Mouse (Mus musculus) lung, postnatal 36 days (tissue): ENCODE data around the gene Ep400.

Experiments used
- DNase-seq: peaks from one replicate; pipeline ENCODE4 v3.0.0; 2022; ENCODE audit warnings: mixed read lengths

Ep400 gene

GRCm38 (mm10) chr5:110770448-110771158 lies at the start of gene Ep400:
Gene Ep400 (minus strand): TSS chr5:110770717.
- DNase-seq: peak; percentile 99

GRCm38 (mm10) chr5:110809667-110810325 lies 39.3 kb upstream of the Ep400 start, which contains the start of gene Ulk1:
Gene Ulk1 (minus strand): TSS chr5:110810097.
- peak; percentile 100 for DNase-seq

DNA sequence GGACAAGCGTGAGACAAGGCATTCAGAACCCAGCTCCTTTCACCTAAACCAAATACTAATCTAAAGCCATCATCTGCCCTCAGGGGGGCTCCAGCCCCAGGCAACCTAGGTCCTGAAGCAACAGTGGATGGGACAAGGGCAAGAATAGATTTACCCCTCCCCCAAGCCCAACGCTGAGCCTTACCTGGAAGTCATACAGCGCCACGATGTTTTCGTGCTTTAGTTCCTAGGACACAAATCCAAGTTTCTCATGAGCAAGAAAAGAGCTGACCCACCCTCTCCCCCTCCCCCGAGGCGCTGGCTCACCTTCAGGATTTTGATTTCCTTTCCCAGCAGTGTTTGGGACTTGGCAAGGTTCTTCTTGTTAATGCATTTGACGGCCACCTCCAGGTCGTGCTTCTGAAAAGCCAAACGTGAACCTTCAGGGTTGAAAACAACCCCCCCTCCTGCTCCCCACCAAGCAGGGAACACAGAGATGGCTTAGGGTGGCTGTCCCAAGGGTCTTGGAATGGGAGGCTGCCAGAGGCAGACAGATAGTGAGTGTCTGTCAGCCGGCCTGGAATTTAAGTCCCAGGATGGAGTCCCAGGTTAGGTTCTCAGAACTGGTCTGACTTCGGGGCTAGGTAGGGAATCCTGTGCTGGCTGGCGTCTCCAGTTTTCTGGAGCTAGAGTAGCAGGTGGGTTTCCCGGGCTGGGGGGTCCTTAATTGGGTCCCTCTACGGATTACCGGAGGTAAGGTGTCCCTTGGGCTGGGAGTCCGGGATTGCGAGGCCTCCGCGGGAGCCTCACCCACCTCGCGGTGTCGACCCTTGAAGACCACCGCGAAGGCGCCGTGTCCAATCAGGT lies 38.5 kb upstream of the Ep400 start:
- DNase-seq: peak; percentile 41

- DNase-seq: peak; percentile 96
These were observed 37.6 kb upstream of the Ep400 start for GRCm38 (mm10) chr5:110808061-110808631.

- DNase-seq: no peak
These were observed 36.9 kb upstream of the Ep400 start for GRCm38 (mm10) chr5:110807453-110807852.

DNA sequence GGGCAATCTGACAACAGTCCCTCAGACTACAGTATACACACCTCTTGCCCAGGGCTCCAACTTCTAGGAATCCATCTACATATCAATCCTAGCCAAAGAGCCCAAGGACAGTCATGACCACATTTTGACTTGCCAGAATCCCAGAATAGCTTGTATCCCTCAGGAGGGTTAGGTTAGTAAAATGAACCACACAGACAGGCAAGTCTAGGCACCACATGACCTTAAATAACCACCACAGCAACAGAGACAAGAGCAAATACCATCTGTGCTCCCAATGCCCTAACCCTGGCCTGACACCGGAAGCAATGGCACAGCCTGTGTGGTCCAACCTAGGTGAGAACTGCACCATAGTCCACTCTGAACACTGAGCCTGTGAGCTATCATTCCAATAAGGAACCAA lies 36.2 kb upstream of the Ep400 start:
- DNase-seq: no peak

DNA sequence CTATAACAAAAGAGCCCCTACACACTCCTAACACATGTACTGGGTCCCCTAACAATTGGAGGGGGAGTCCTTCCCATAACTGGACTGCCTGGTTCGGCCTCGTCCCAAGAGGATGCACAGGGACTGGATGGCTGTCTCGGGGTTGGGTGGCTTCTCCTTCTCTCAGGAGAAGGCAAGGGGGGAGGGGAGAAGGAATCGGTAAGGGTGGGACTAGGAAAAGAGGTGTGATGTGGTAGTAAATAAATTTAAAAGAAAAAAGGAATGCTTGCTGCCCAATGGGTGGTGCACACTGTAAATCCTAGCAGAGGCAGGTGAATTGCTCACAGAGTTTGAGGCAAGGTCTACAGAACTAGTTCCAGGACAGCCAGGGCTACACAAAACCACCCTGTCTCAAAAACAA lies 35.6 kb upstream of the Ep400 start:
- no peak for DNase-seq

DNA sequence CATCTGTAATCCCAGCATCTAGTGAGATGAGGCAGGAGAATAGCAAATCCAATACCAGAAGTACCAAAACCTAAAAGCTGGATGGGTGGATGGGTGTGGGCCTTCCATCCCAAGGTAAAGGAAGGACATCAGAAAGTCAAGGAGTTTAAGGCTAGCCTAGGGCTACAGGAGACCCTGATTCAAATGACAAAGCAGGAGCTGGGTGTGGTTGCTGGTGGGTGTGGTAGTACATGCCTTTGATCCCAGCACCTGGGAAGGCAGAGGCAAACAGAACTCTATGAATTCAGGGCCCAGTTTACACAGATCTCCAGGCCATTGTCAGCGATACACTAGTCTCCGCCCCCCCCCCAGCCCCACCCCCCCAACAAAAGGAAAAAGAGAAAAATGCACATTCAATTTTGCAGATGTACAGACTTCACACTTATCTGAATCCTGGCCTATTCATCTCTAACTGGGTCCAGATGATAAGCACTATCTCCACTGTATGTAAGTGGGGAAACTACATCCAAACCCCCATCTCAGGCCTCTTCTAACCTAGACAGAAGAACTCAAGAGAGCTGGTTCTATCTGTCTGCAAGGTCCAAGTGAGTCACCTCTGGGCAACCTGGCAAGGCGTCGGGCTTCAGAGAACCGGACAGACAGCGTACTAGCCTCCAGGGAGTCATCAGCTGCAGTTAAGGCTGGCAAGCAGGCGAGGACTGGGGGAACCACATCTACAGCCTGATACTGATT lies 33.7 kb upstream of the Ep400 start:
- DNase-seq: no peak

DNA sequence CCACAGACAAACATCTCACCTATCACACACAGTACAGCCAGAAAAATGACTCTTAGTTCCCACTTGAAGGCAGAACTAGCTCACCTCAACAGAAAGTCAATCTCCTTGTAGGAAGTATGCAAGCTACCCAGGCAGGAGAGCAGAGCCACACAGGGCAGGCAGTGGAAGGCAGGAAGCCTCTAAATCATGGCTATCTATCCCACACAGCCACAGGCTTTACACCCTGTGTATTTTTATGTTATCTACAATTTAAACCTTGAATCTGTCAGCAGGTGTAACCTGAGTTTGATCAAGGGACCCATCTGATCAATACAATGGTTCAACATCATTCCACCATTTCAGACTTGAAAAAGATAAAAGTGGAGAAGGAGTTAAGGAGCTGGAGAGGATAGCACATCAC lies 32.3 kb upstream of the Ep400 start:
- DNase-seq: no peak

GRCm38 (mm10) chr5:110802186-110802585 lies 31.7 kb upstream of the Ep400 start:
- no peak for DNase-seq

DNA sequence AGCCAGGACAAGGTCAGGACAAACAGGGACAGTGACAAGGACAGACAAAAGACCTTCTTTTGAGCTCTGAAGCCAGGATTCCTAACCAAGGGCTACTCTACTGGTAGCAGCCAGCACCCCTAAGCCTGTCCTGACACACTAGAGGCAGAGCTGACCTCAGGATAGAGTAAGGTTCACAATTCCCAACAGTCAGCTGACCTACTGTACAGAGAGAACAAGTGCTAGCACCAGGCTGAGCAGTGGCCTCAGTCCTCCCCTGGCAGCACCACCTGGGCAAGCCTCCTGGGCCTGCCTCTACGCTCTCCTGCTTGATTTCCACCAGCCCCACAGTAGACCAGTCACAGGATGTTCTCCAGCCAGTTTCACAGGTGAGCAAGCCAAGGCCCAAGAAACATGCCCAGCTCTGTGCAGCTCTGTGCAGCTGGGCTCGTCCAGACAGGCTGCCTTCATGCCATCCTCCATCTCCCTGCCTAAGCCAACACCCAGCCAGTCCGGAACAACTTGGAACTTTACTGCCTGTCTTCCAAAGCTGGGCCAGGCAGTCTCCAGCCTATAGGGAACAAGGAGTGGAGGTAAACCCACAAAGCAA lies 30.6 kb upstream of the Ep400 start:
- DNase-seq: no peak

GRCm38 (mm10) chr5:110797696-110798095 lies 27.2 kb upstream of the Ep400 start:
- DNase-seq: peak; percentile 78

GRCm38 (mm10) chr5:110794363-110794762 lies 23.8 kb upstream of the Ep400 start:
- no peak for DNase-seq

- DNase-seq: peak; percentile 40
These were observed 18.2 kb upstream of the Ep400 start for GRCm38 (mm10) chr5:110788684-110789083.

GRCm38 (mm10) chr5:110786081-110786835 lies 15.7 kb upstream of the Ep400 start:
- DNase-seq: no peak

DNA sequence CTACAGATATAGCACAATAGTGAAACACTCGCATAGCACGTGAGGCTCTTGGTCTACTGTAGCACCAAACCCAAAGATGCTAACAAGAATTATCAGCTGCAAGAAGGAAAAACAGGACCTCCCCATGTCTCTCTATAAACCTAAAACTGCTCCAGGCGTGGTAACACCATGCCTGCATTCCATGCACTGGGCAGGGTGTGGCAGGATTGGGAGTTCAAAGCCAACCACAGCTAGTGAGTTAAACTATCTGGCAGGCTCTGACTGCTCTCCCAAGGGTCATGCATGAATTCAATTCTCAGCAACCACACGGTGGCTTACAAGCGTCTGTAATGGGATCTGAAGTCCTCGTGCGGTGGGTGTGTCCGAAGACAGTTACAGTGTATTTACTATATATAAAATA lies 12.6 kb upstream of the Ep400 start:
- no peak for DNase-seq

DNA sequence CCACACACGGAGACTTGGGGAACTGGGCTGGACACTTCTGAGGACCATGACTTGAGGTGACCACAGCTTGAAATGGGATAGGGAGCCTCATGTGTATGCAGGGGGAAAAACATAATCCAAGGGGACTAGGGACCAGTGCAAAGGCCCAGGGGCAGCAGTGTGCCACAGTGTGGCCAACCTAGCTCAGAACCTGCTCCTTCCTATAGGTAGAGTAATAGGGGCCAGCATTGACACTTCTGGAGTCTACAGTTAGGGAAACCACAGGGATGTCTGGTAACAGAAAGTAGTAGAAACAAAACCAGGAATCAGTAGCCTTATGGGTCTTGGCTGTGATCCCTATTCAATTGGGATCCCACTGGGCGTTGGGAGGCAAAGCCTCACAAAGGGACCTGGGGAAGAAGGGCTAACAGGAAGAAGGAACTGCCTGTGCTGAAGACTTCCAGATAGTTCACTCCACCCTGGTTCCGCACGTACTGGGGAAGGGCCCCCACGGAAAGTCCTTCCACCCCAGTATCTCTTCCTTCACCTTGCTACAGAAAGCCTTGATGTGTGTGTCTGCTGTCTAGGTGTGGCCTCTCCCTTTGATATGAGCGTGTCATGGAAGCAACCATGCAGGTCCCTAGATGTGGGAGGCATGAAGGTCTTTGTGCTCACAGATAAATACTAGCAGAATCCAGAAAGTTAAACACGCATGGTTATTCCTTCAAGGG lies 11.2 kb upstream of the Ep400 start:
- DNase-seq: no peak

DNA sequence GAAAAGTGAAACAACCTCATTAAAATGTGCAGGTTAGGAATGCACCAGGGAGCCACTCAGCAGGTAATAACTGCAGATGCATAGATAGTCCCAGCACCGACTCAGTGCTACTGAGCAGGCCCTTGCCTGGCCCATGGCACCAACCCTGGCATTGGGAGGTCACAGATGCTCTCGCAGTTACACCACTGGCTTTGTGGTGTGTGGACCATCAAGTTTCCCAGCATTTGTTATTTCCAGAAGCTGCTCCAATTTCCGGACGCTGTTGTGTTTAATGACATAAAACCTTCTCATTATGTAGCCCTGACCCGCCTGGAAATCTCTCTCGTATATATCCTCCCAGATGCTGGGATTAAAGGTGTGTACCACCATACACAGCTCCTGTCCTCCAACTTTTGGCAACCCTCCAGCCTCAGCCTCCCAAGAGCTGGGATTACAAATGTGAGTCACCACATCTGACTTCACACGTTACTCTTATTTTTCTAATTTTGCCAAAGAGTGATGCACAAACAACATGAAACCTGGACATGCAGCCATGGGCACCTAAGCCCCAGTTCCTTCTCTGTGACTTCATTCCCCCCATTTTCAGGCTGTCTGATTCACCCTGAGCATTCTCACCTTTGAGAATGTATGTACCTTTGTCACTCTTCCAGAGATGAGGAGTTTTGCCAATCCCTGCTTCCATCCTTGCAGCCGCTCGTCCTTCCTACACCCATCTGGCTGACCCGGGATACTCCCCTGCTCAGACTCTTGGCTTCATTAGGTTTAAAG lies 10.4 kb upstream of the Ep400 start:
- DNase-seq: no peak

DNA sequence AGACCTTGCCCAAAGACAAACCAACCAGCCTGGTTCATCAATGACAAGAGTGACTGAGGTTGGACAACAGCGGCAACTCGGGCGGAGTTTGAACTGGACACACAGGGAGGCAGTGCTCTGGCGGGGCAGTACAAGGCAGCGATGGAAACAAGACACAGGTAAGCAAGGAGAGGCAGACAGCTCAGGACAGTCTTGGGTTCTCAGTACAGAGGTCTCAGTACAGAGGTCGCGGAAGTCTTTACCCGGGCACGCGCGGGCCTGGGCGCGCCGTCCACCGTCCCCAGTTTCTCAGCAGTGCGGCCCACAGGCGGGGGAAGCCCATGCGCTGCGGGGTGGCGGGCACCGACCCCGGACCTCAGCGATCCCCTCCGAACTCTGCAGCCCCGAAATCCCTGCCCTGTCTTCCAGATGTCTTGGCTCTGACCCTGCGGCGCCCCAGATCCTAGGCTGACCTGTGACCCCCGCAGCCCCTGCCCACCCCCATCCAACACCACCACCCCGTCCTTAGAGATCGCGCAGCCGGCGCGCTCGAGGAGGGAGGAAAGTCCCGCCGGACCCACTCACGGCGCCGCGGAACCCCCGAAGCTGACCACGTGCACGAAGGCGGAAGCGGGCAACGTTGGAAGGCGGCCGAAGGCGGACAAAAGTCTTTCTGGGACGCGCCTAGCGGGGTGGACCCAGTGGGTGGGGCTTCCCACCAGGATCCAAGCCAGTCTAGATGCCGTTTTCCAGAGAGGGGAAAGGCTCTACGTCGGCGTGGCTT lies 9.7 kb upstream of the Ep400 start, which contains the start of gene Pus1:
Gene Pus1, minus strand, starts transcription at position 662 of the 763 bp plus-strand sequence.
- DNase-seq: peak; percentile 96
